Mouse (Mus musculus): ENCODE results near the gene Gucy2g. TPM values are rescaled to one million over a fixed set of nuclear protein-coding genes. Genes with fewer than 3 reads are reported as not detected.

Gene Gucy2g
- polyA plus RNA-seq, 1 experiment from 2014 or later, result not detected

DNA sequence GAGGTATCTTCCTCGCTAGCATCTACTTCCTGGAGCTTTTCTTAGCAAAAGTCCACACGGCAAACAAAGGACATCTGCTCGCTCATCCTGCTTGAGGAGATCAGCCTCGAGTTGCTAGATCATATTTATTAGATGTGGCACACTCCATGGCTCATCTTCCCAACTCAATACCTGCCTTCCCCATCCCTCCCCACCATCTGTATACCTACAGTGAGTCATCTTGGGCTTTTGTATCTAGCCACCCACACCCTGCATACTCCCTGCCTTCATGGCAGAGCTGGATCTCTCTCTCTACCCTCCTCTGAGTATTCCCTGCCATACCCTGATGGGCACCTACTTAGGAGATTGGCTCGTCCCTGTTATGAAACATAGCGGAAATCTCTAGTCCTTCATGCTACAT, 19.8 kb downstream of the Gucy2g start:
- peak overlapping the region; percentile 20; the same call in 1 of the 2 replicates for H3K27ac ChIP-seq (replicated peaks)
- no peak for ATAC-seq (ENCODE audit: insufficient read depth)
- WGBS (ENCODE audit: insufficient replicate concordance), result 69% methylated on average over 6 of the region's 6 CpGs

DNA sequence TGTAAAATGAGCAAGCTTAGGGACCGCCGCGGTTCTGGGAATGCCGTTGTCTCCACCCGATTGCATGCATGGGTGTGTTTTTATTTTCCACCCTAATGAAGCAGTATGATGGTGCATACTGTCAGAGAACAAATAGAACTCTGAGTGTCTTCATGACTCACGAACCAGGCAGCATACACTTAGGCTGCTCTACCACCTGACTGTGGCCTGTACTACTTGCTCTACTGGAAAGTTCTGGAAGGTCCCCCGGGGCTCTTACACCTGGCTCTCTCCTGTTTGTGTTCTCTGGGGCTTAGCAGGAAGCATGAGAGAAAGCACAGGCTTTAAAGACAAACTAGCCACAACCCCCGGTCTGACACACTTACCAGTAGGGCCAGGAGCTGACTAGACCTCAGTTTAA, 21.7 kb downstream of the Gucy2g start:
- H3K4me1 ChIP-seq (replicated peaks), result peaks cover 44% of the 10 kb centered on the region
- peak overlapping the region; percentile 96 for H3K27ac ChIP-seq (replicated peaks)
- H3K4me3 ChIP-seq (replicated peaks), result peak overlapping the region; percentile 59; the same call in 1 of the 2 replicates
- peaks cover 6% of the 10 kb centered on the region; the same call in 1 of the 2 replicates for H3K27me3 ChIP-seq
- H3K9ac ChIP-seq, result peak overlapping the region; percentile 63; the same call in 1 of the 2 replicates
- H3K4me2 ChIP-seq, result peak overlapping the region; percentile 91
- 43% methylated on average over 8 of the region's 8 CpGs for WGBS (ENCODE audit: insufficient replicate concordance)
- no peaks in the 10 kb centered on the region for H3K36me3 ChIP-seq (replicated peaks)
- peak; percentile 24 for ATAC-seq (ENCODE audit: insufficient read depth)
- H3K9me3 ChIP-seq (replicated peaks), result no peaks in the 10 kb centered on the region

More for the DNA sequence above, 19.8 kb downstream of the Gucy2g start:
- peaks cover 44% of the 10 kb centered on the region for H3K4me1 ChIP-seq (replicated peaks)
- H3K4me2 ChIP-seq, result no peak overlapping the region
- no peak overlapping the region for H3K9ac ChIP-seq
- H3K27me3 ChIP-seq, result peaks cover 11% of the 10 kb centered on the region; the same call in 1 of the 2 replicates
- no peak overlapping the region for H3K4me3 ChIP-seq (replicated peaks)
- H3K36me3 ChIP-seq (replicated peaks), result no peaks in the 10 kb centered on the region
- H3K9me3 ChIP-seq (replicated peaks), result no peaks in the 10 kb centered on the region

DNA sequence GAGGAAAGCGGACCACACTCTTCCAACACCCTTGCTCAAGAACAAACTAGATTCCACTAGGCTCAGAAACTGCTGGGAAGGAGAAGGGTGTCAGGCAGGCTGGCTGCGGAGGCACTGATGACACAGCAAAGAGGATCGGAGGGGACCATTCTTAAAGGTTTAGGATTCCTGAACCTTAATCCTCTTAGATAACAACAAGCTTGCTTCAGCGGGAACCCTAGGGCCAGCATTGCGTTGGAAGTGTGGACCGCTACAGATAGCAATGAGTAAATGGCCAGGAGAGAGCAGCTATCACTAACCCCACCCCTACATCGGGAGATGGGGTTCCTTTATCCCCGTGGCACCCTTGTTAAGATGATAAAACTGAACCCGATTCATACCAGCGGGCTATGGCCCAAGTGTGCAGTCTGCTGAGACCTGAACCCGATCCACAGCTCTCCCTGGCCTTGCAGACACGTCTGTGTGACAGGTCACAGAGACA, 22.3 kb downstream of the Gucy2g start:
- H3K27ac ChIP-seq (replicated peaks), result peak overlapping the region; percentile 96
- WGBS (ENCODE audit: insufficient replicate concordance), result 6% methylated on average over 12 of the region's 12 CpGs
- H3K4me1 ChIP-seq (replicated peaks), result peaks cover 44% of the 10 kb centered on the region
- peak overlapping the region; percentile 63 for H3K9ac ChIP-seq
- H3K27me3 ChIP-seq, result peaks cover 2% of the 10 kb centered on the region; the same call in 1 of the 2 replicates
- no peaks in the 10 kb centered on the region for H3K36me3 ChIP-seq (replicated peaks)
- peak overlapping the region; percentile 59 for H3K4me3 ChIP-seq (replicated peaks)
- H3K4me2 ChIP-seq, result peak overlapping the region; percentile 91
- ATAC-seq (ENCODE audit: insufficient read depth), result peak; percentile 96
- H3K9me3 ChIP-seq (replicated peaks), result no peaks in the 10 kb centered on the region

- H3K36me3 ChIP-seq (replicated peaks), result no peaks in the 10 kb centered on the region
- ATAC-seq (ENCODE audit: insufficient read depth), result peak; percentile 66
- H3K4me3 ChIP-seq (replicated peaks), result peak overlapping the region; percentile 59
- H3K27me3 ChIP-seq, result no peaks in the 10 kb centered on the region
- H3K4me2 ChIP-seq, result peak overlapping the region; percentile 91
- 1% methylated on average over 20 of the region's 20 CpGs for WGBS (ENCODE audit: insufficient replicate concordance)
- H3K4me1 ChIP-seq (replicated peaks), result peaks cover 44% of the 10 kb centered on the region
- H3K9me3 ChIP-seq (replicated peaks), result no peaks in the 10 kb centered on the region
- H3K27ac ChIP-seq (replicated peaks), result peak overlapping the region; percentile 96
- H3K9ac ChIP-seq, result peak overlapping the region; percentile 63
Observed at GRCm38 (mm10) chr19:55218192-55218739, 22.8 kb downstream of the Gucy2g start.

GRCm38 (mm10) chr19:55217365-55217764, 23.7 kb downstream of the Gucy2g start:
- no peak for ATAC-seq (ENCODE audit: insufficient read depth)
- H3K9me3 ChIP-seq (replicated peaks), result no peaks in the 10 kb centered on the region

DNA sequence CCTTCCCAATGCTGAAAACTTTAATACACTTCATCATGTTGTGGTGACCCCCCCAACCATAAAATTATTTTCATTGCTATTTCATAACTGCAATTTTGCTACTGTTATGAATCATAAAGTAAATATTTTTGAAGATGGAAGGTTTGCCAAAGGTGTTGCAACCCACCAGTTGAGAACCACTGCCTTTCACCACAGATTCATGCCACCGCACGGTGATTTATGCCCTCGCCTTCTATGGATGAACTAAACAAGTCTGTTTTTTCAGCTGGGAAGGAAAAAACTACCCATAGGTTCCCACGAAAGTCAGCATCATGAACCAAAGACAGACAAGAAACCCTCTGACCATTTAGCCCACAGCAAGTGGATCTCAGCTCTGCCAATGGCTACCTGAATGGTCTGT, 24.2 kb downstream of the Gucy2g start:
- Histone ChIP-seq H3K9ac (no peak overlapping the region), H3K27ac (replicated peaks) (no peak overlapping the region), H3K27me3 (no peaks in the 10 kb centered on the region), H3K9me3 (replicated peaks) (no peaks in the 10 kb centered on the region), H3K4me3 (replicated peaks) (no peak overlapping the region), H3K4me2 (no peak overlapping the region), H3K36me3 (replicated peaks) (no peaks in the 10 kb centered on the region), H3K4me1 (replicated peaks) (peaks cover 44% of the 10 kb centered on the region)
- no peak for ATAC-seq (ENCODE audit: insufficient read depth)
- WGBS (ENCODE audit: insufficient replicate concordance), result 75% methylated on average over 4 of the region's 4 CpGs

More at GRCm38 (mm10) chr19:55217365-55217764, 23.7 kb downstream of the Gucy2g start:
- no peak overlapping the region for H3K4me3 ChIP-seq (replicated peaks)
- peaks cover 44% of the 10 kb centered on the region for H3K4me1 ChIP-seq (replicated peaks)
- H3K27ac ChIP-seq (replicated peaks), result peak overlapping the region; percentile 96; the same call in 1 of the 2 replicates
- no peak overlapping the region for H3K9ac ChIP-seq
- no peaks in the 10 kb centered on the region for H3K27me3 ChIP-seq
- peak overlapping the region; percentile 91 for H3K4me2 ChIP-seq
- 80% methylated on average over 9 of the region's 9 CpGs for WGBS (ENCODE audit: insufficient replicate concordance)
- no peaks in the 10 kb centered on the region for H3K36me3 ChIP-seq (replicated peaks)

DNA sequence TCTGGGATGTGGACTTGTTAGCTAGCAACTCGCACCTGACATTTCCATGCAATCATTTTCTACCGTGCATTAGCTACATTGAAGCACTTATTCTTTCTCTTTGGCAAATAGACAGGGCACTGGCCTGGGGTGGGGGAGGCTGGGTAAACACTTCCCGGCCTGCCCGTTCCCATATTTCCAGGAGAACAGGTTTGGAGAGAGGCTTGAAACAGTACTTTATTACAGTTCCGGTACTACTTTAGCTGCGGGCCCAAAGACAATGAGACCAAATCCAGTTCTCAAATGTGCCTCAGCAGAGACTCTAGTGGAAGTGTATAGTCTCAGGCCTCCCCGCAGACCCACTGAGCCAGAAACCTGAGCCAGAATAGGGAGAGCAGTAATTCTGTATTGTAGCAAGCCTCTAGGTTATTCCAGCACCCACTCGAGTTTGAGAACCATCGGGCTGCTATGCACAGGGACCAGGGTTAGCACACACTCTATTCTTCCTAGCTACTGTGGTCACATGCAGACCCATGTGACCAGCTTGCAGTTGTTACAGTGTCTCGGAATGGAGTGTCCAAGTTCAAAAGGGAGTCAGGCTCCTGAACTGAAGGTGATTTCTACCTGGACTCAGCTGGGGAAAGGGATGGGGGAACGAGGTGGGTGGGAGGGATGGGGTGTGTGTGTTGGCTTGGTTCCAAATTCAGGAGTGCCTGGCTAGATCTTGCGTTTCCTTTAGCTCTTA, 27.3 kb downstream of the Gucy2g start:
- peaks cover 19% of the 10 kb centered on the region for H3K4me1 ChIP-seq (replicated peaks)
- H3K4me2 ChIP-seq, result no peak overlapping the region
- H3K27ac ChIP-seq (replicated peaks), result no peak overlapping the region
- no peak for ATAC-seq (ENCODE audit: insufficient read depth)
- H3K9ac ChIP-seq, result no peak overlapping the region
- H3K4me3 ChIP-seq (replicated peaks), result no peak overlapping the region
- H3K36me3 ChIP-seq (replicated peaks), result no peaks in the 10 kb centered on the region
- no peaks in the 10 kb centered on the region for H3K9me3 ChIP-seq (replicated peaks)
- no peaks in the 10 kb centered on the region for H3K27me3 ChIP-seq
- WGBS (ENCODE audit: insufficient replicate concordance), result 67% methylated on average over 12 of the region's 12 CpGs

DNA sequence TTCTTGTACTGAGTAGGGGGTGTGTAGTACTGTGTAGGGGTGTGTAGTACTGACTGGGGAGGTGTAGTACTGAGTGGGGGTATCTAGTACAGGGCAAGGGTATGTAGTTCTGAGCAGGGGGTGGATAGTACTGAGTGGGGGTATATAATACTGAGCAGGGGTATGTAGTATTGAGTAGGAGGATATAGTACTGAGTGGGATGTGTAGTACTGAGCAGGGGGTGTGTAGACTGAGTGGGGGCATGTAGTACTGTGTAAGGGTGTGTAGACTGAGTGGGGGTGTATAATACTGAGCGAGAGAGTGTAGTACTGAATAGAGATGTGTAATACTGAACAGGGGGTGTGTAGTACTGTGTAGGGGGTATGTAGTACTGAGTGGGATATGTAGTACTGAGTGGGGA, 29.3 kb downstream of the Gucy2g start:
- Histone ChIP-seq H3K4me3 (replicated peaks) (no peak overlapping the region), H3K27ac (replicated peaks) (no peak overlapping the region), H3K9me3 (replicated peaks) (no peaks in the 10 kb centered on the region), H3K4me1 (replicated peaks) (peaks cover 12% of the 10 kb centered on the region), H3K4me2 (no peak overlapping the region), H3K27me3 (no peaks in the 10 kb centered on the region), H3K9ac (no peak overlapping the region), H3K36me3 (replicated peaks) (no peaks in the 10 kb centered on the region)
- ATAC-seq (ENCODE audit: insufficient read depth), result no peak
- WGBS (ENCODE audit: insufficient replicate concordance), result 65% methylated on average over 1 of the region's 1 CpGs

DNA sequence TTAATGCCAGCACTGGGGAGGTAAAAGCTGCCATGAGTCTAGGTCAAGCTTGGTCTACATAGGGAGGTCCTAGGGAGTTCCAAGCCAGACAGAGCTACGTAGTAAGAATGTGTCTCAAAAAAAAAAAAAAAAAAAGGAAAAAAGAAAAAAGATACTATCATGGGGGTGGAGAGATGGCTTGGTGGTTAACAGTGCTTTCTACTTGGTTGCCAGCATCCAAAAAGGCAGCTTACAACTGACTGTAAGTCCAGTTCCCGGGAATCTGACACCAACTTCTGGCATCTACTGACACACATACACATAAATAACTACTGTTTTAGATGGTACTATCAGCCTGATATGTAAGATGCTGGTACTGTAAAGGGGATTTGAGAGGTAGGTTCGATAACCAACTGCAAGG, 32.0 kb downstream of the Gucy2g start:
- Histone ChIP-seq H3K27me3 (peaks cover 10% of the 10 kb centered on the region; the same call in 1 of the 2 replicates), H3K27ac (replicated peaks) (no peak overlapping the region), H3K4me2 (no peak overlapping the region), H3K36me3 (replicated peaks) (no peaks in the 10 kb centered on the region), H3K4me1 (replicated peaks) (peaks cover 12% of the 10 kb centered on the region), H3K9me3 (replicated peaks) (no peaks in the 10 kb centered on the region), H3K4me3 (replicated peaks) (no peak overlapping the region), H3K9ac (no peak overlapping the region)
- WGBS (ENCODE audit: insufficient replicate concordance), result 73% methylated on average over 3 of the region's 3 CpGs
- no peak for ATAC-seq (ENCODE audit: insufficient read depth)

DNA sequence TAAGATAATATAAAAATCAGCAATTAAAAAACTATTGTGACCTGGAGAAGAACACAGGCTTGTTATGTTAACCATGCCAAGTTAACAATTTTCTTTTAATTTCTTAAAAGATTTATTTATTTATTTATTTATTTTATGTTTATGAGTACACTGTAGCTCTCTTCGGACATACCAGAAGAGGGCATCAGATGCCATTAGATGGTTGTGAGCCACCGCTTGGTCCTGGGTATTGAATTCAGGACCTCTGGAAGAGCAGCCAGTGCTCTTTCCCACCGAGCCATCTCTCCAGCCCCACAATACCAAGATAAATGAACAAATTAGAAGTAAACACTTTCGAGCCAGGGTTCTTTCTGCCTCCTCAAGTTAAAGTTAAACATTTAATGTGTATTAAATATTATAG, 32.4 kb downstream of the Gucy2g start:
- no peaks in the 10 kb centered on the region for H3K9me3 ChIP-seq (replicated peaks)
- H3K27me3 ChIP-seq, result peaks cover 10% of the 10 kb centered on the region; the same call in 1 of the 2 replicates
- no peak overlapping the region for H3K4me3 ChIP-seq (replicated peaks)
- no peak for ATAC-seq (ENCODE audit: insufficient read depth)
- no peaks in the 10 kb centered on the region for H3K36me3 ChIP-seq (replicated peaks)
- H3K9ac ChIP-seq, result no peak overlapping the region
- peaks cover 12% of the 10 kb centered on the region for H3K4me1 ChIP-seq (replicated peaks)
- WGBS (ENCODE audit: insufficient replicate concordance), result 57% methylated on average over 4 of the region's 4 CpGs
- H3K4me2 ChIP-seq, result no peak overlapping the region
- no peak overlapping the region for H3K27ac ChIP-seq (replicated peaks)

GRCm38 (mm10) chr19:55207746-55208538, 33.1 kb downstream of the Gucy2g start:
- H3K4me2 ChIP-seq, result peak overlapping the region; percentile 53
- H3K4me3 ChIP-seq (replicated peaks), result peak overlapping the region; percentile 17
- 51% methylated on average over 25 of the region's 25 CpGs for WGBS (ENCODE audit: insufficient replicate concordance)
- no peak overlapping the region for H3K9ac ChIP-seq
- peaks cover 10% of the 10 kb centered on the region; the same call in 1 of the 2 replicates for H3K27me3 ChIP-seq
- H3K9me3 ChIP-seq (replicated peaks), result no peaks in the 10 kb centered on the region
- no peaks in the 10 kb centered on the region for H3K36me3 ChIP-seq (replicated peaks)
- peaks cover 12% of the 10 kb centered on the region for H3K4me1 ChIP-seq (replicated peaks)
- H3K27ac ChIP-seq (replicated peaks), result peak overlapping the region; percentile 29
- no peak; the same call in 1 of the 2 replicates for ATAC-seq (ENCODE audit: insufficient read depth)

Data from liver, embryonic 15.5 days (tissue).